Mouse (Mus musculus) frontal cortex, postnatal 14 days (tissue): ENCODE data around the gene Ddx28.
"Not testable (repeated sequence)": the region's sequence is repeated elsewhere in the genome, so short reads cannot be mapped to it uniquely, and the experiment has no call there.

Experiments used
- DNase-seq, 2 experiments: peaks; one replicate each; pipeline ENCODE4 v3.0.0; 2022; ENCODE audit warnings: low spot score in 2 of 2

Gene Ddx28

DNA sequence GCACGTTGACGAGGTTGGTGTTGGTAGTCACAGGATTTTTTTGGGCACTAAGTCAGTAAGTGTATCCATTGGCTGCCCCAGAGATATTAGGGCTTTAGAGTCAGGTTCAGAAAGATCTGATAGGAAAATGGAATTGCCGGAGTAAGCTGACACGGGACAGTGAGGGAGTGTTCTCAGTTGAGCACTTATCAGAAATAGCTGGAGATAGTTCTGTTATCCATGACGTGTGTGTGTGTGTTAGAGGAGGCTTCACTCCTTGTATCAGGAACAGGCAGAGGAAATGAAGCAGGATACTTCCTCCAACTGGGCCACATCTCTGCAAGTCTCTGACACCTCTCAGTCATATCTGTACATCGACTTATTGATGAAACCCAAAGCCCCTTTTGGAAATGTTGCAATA, 4.6 kb upstream of the Ddx28 start:
- DNase-seq, result no peak

DNA sequence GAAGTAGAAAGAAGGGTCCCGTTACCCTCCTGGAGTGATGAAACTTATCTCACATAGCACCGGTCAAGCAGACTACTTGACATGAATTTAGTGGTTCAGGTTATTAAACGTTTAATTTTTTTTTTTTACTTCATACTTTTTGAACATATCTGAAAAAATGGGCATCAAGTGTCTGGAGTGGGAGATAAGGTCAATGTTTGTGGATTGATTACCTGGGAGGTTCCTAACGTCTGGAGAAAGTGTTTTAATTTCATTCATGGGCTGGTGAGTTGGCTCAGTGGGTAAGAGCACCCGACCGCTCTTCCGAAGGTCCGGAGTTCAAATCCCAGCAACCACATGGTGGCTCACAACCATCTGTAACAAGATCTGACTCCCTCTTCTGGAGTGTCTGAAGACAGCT, 521 bp upstream of the Ddx28 start:
- not testable (repeated sequence) for DNase-seq

DNA sequence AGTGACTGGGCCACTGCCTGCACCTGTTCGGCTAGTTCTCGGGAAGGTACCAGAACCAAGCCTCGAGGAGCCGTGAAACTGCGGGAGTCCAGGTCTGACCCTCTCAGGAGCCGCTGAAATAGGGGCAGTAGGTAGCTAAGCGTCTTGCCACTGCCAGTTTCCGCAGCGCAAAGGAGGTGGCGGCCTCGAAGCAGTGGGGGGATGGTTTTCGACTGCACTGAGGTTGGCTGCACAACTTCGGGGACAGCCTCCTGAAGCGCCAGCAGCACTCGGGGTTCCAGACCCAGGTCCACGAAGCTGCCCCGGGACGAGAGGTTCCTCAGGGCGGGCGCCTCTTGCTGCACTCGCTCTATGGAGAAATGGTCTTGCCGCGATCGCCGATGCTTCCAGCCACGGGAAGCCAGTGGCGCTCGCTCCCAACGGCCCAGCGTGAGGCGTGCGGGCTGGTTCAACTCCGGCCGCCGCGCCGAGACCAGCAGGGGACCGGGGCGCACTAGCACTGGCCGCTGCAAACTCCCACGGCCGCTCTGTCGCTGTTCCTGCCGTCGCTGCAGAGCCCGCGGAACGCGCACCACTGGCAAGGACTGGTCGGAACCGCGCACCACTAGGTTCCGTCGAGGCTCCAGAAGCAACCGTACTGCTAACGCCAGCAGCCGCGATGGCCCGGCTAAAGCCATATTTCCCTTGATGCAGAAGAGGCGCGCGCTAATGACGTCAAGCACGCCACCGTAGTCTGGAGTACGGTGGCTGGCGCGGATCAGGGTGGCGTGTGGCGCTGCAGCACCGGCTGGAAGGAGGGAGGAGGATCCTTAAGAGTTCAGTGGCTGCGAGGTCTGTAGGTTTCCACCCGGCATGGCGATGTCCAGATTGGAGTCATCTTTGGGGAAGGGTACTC, 687 bp downstream of the Ddx28 start:
- peak; percentile 85 to 94 for DNase-seq

DNA sequence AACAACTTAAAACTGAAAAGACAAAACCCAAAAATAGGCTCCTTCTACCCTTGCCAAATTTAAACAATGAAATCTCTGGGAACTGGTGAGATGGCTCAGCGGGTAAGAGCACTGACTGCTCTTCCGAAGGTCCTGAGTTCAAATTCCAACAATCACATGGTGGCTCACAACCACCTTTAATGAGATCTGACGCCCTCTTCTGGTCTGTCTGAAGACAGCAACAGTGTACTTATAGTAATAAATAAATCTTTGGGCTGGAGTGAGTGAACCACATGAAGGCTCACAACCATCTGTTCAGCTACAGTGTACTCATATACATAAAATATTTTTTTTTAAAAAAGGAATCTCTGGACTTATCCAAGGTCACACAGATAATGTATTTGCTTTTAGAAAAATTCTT, 3.8 kb downstream of the Ddx28 start:
- DNase-seq, result not testable (repeated sequence)

DNA sequence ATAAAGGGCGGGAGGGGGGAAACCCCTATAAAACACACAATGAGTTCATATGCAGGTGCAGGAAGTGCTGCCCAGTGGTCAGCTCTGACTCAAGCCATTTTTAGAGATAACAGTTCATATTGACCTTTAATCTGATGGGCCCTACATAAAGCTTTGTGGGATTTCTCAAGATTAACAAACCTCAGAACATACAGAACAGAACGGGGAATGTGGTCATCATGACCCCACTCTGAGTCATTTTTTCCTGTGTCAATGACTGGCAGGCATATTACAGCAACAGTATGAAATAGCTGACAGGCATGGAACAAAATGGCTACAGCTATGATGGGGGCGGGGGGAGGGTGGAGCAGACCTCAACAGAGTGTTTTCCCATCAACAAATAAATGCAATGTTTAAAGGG, 4.5 kb downstream of the Ddx28 start:
- DNase-seq, result no peak

DNA sequence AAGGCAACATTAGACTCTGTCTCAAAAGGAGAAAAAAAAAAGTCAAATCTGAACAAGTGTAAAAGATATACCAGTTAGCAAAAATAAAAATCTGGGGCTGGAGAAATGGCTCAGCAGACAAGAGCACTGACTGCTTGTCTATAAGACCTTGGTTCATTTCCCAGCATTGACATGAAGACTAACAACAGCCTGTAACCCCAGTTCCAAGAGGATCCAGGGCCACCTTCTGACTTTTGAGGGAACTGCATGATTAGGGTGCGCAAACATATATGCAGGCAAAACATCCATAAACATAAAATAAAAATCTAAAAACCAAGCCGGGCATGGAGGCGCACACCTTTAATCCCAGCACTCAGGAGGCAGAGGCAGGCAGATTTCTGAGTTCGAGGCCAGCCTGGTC, 5.3 kb downstream of the Ddx28 start:
- no peak for DNase-seq

DNA sequence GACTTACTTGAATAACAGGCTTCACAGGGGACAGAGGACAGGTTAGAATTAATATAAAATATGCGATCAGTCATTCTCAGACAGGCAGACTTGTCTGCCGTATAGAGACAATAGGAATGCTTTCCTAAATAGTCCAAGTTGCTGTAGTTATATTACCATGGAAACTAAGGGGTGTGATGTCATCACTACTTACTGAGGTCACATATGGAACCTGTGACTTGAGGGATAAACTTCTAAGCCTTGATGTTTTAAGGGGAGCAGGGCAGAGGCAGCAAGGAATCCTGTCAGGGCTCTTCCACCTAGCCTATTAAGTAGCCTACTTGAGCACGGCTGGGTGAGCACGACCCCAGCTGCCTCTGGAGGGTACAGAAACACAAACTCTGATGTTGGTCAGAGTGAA, 5.8 kb downstream of the Ddx28 start, which contains the start of gene Dpep2nb:
Dpep2nb (minus strand) TSS at position 101 of the 400 bp plus-strand sequence.
- DNase-seq, result no peak

DNA sequence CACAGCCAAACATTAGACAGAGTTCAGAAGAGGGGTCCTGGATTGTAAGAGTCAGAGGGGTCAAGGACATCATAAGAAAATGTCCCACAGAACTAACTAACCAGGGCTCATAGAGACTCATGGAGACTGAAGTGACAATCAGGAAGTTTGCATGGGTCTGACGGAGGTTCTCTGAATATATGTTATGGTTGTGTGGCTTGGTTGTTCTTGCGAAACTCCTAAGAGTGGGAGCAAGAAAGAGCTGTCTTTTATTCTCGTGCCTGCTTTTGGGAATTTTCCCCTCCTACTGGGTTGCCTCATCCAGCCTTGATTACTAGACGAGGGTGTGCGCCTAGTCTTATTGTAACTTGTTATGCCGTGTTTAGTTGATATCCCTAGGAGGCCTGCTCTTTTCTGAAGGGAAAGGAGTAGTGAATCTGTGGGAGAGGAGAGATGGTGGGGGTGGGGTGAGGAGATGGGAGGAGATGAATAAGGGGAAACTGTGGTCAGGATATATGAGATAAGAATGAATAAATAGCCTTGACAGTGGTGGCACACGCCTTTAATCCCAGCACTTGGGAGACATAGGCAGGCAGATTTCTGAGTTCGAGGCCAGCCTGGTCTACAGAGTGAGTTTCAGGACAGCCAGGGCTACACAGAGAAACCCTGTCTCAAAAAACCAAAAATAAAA, 7.0 kb downstream of the Ddx28 start:
- DNase-seq, result no peak

DNA sequence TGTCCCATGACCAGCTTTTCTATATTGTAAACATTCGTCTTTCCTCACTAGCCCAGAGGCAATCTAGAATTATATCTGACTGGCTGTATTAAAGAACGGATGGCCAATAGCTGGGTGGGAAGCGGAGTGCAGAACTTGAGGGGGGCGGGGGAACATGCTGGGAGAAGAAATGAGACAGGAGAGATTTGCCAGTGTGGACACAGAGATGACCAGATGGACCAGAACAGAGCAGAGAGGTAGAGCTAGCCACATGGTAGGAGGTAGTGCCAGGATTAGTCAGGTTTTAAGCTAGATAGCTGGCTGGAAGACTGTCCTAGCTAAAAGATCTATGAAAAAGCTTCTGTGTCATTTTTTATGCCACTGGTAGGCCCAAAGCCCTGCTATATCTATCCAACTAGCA, 9.8 kb downstream of the Ddx28 start:
- no peak for DNase-seq

DNA sequence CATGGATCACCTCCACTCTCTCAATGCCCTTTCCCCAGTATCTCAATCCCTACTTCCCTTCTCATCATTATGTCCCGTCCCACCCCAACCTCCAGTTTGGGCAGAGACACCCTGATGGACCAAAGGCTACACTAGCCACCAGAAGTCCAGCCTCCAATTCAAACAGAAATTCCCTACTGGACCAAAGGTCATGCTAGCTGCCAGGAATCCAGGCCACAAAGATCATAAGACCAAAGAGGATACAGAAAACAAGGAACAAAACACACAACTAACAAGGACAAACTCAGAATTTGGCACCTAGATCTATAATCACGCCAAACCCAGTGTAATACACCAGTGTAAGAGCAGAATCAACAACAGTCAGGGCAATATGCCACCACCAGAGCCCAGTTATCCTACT, 12.7 kb downstream of the Ddx28 start:
- DNase-seq, result no peak

DNA sequence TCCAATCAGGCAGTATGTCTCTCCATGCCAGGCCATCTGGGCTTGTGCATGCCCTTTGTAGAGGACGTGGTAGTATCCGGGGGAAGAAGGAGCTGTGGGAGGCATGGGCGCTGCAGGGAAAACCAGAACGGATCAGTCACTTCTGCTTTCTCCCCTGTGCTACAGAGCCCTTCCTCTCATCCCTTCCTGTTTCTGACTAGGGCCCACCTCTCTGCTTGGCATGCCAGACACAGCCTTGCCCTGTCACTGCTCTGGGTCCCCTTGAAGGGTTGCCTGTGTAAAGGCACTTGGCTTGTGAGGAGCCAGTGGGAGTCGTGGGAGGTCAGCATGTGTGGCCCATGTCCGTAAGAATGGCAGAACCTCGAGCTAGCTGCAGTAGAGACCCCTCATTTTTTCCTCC, 15.3 kb downstream of the Ddx28 start:
- DNase-seq, result no peak

DNA sequence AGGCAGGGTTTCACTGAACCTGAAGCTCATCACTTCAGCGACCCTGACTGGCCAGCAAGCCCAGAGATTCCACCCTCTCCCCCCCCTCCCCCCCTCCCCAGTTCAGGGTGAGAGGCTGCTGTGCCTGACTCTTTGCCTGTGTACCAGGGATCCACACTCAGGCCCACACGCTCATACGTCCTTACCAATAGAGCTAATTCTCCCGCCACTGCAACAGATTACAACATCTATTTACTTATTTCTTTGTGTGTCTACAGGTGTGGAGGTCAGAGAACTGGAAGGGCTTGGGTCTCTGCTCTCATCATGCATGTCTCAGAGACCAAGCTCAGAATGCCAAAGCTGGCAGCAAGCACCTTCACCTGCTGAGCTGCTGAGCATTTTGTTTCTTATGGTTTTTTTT, 18.5 kb downstream of the Ddx28 start:
- no peak for DNase-seq

DNA sequence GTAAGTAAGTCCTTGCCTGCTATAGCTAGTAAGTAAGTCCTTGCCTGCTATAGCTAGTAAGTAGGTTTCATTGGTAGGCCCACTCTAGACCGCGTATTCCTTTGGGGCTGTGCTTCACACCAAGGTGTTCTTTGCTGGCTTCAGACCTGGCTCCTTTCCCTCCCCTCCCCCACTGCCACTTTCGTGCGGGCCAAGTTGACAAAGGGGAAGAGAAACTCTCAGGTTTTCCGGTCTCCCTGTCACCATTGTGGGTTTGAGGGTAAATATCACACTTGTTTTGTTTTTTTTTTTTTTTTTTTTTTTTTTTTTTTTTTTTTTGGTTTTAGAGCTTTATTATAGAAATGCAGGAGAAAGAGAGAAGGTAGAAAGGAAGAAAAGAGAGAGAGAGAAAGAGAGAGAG, 19.2 kb downstream of the Ddx28 start:
- DNase-seq, result no peak

DNA sequence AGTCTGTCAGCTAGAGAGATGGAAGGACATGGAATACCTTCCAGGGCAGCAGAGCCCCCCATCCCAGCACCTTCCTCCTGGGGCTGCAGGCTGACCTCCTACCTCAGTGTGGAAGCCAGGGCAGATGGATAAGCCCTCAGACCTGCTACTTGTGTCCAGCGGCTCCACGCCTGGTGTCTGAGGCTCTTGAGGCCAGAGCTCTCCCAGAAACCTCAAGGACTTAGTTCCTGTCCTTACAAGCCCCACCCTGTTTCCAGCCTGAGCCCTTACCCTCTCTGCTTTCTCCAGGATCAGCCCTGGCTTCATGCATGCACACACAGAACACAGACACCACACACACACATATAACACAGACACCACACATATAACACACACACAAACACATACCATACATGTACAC, 20.1 kb downstream of the Ddx28 start:
- DNase-seq, result no peak

DNA sequence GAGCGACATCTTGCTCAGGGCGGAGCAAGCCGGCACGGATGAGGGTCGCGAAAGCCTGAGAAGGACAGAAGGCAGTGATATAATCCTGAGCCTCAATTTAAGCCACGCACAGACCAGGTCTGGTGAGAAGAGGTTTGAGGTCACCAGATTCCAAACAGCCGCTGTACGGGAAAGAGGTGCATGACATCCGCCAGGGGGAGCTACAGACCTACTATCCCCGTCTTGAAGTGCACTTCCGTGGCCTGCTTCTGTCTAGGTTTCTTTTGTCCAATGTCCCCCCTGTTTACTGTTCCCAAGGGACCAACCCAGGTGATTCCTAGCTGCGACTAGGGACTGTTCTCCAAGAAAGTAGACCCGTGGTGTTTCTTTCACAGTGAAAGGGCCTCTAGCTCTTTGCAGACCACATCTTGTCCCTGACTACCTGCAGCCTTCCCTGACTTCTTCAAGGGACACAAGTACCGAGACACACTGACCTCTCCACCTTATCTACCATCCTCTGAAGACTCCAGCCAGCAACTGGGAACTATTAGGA, 20.8 kb downstream of the Ddx28 start, which contains the start of gene Dus2:
Dus2 (plus strand) TSS at position 482 of the 532 bp plus-strand sequence.
- peak in 1 of 2 experiments; percentile 42 for DNase-seq

DNA sequence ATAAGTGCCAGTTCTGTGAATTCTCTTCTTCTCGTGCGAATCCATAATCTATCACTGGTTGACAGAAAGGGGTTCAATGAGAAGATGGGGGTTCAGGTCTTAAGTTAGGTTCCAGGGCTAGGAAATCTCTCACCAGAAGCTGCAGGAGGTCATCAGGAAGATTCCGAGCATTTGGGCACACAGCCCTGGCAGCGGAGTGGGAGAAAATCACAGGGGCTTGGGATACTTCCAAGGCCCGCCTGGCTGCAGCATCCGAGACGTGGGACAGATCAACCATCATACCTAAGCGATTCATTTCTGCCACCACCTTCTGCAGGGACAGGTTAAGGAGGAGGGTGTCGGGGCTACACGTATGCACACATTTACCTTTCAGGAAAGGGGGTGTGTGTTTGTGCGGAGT, 23.1 kb downstream of the Ddx28 start:
- DNase-seq, result no peak

DNA sequence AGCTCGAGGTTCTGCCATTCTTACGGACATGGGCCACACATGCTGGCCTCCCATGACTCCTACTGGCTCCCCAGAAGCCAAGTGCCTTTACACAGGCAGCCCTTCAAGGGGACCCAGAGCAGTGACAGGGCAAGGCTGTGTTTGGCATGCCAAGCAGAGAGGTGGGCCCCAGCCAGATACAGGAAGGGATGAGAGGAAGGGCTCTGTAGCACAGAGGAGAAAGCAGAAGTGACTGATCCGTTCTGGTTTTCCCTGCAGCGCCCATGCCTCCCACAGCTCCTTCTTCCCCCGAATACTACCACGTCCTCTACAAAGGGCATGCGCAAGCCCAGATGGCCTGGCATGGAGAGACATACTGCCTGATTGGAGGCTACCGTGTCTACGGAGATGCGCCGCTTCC, 28.3 kb downstream of the Ddx28 start:
- not testable (repeated sequence) for DNase-seq

DNA sequence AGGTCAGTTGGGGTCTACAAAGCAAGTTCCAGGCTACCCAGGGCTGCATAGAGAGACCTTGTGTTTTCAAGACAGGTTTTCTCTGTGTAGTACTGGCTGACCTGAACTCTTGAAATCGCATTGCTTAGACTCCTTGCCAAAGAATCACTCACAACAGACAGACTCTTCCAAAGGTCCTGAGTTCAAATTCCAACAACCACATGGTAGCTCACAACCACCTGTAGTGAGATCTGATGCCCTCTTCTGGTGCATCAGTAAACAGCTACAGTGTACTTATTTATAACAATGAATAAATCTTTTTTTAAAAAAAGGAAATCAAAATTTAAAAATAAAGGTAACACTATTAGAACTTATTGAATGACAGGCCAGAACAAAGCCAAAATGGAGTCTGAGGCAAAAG, 30.5 kb downstream of the Ddx28 start:
- DNase-seq, result no peak

DNA sequence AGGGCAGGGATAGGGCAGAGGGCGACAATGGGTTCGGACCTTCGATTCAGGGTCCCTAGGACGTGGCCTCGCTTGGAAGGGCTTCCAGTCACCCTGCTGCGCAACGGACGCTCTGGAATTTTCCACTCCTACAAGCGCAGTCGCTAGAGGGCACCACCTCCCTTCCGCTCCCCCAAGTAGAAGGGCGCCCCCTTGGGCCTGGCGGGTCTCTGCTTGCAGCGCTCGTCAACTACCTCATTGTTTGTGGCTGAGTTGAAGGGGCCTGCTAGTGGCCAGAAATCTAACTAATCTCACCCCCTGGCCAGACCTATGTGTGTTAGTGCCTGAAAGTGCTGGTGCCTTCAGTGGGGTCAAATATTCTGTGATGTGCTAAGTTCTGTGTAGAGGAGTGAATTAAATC, 32.4 kb downstream of the Ddx28 start, which contains the start of gene Dpep3:
Dpep3 (minus strand) TSS at position 105 of the 400 bp plus-strand sequence.
- DNase-seq, result no peak

DNA sequence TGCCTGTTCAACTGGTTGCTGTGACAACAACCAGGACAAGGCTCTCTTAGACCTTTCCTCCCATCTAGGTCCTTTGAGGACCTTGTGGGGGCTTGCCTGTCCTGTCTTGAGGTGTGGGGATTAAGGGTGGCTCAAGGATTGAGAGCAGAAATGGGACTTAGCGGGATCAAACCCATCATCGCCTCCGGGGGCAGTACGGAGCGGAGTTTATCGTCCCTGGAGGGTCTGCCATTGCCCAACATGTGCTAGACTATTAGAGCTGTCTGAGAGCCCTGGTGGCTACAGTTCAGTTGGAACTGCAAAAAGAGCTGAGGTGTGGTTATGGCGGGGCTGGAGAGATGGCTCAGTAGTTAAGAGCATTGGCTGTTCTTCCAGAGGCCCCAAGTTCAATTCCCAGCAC, 36.3 kb downstream of the Ddx28 start:
- no peak for DNase-seq

DNA sequence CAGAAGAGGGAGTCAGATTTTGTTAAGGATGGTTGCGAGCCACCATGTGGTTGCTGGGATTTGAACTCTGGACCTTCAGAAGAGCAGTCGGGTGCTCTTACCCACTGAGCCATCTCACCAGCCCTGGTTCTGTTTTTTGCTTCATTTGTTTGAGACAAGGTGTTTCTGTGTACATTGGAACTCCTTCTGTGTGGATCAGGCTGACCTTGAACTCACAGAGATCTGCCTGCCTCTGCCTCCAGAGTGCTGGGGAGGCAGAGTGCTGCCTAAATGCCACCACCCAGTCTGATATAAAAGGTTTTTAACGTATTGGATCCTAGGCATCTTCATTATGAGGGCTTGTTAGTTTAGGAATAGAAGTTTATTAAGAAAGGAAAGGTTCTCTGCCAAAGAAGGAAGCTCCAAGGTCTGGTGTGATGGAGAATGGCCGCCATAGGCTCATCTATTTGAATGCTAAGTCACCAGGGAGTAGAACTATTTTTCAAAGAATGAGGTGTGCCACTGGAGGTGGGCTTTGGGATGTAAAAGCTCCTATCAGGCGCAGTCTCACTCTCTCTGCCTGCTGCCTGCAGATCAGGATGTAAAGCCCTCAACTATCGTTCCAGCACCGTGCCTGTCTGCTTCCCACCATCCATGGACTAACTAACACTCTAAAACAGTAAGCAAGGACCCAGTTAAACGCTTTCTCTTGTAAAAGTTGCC, 40.5 kb downstream of the Ddx28 start:
- DNase-seq, result no peak

DNA sequence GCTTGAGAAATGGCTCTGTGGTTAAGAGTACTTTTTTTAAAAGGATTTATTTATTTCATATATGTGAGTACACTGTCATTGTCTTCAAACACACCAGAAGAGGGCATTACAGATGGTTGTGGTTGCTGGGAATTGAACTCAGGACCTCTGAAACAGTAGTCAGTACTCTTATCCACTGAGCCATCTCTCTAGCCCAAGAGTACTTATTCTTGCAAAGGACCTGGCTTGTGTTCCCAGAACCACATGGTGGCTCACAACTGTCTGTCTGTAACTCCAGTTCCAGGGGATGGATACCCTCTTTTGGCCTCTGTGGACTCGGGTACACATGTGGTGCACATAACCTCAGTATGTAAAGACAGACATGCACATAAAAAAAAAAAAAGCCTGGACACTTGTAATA, 42.3 kb downstream of the Ddx28 start:
- DNase-seq, result no peak
